Mouse (Mus musculus) cortical plate, adult 2 months (tissue): Measurements from ENCODE around the gene Atic. TPM values are rescaled to one million over a fixed set of nuclear protein-coding genes. Genes with fewer than 3 reads are reported as not detected.

Experiments
- H3K27ac ChIP-seq: fragments of 200-500 bp; 2 replicates; pipeline ENCODE4 v1.5.1; 2012; ENCODE audit warnings: low read length, control low read depth, inconsistent platforms; ENCODE audit not compliant: insufficient read depth
- H3K4me1 ChIP-seq: fragments of 200-500 bp; 2 replicates; pipeline ENCODE4 v1.6.1; 2011; ENCODE audit warnings: low read length; ENCODE audit not compliant: control insufficient read depth, insufficient read depth
- H3K4me3 ChIP-seq: fragments of 200-500 bp; 2 replicates; pipeline ENCODE4 v1.5.1; 2011; ENCODE audit warnings: mild to moderate bottlenecking, low read length, control low read depth; ENCODE audit not compliant: insufficient read depth
- CTCF ChIP-seq: fragments of 200-500 bp; IDR thresholded peaks from 2 replicates; pipeline ENCODE4 v1.5.1; 2011; ENCODE audit warnings: mild to moderate bottlenecking, control low read depth, low read length; ENCODE audit not compliant: insufficient read depth; ENCODE audit errors: extremely low read depth
- POLR2A ChIP-seq: fragments of 200-500 bp; IDR thresholded peaks from 2 replicates; pipeline ENCODE4 v1.6.1; 2011; ENCODE audit warnings: mild to moderate bottlenecking, low read length, control low read depth; ENCODE audit not compliant: insufficient read depth; ENCODE audit errors: extremely low read depth
- polyA plus RNA-seq: library from polyadenylated mRNA; depleted of rRNA; stranded (reverse); fragments of >200 nt; gene quantifications from 2 replicates; pipeline ENCODE4 v1.2.3, GENCODE M21; 2012; rRNA removed

Atic gene
- polyA plus RNA-seq, 1 experiment: 23.1 TPM

DNA sequence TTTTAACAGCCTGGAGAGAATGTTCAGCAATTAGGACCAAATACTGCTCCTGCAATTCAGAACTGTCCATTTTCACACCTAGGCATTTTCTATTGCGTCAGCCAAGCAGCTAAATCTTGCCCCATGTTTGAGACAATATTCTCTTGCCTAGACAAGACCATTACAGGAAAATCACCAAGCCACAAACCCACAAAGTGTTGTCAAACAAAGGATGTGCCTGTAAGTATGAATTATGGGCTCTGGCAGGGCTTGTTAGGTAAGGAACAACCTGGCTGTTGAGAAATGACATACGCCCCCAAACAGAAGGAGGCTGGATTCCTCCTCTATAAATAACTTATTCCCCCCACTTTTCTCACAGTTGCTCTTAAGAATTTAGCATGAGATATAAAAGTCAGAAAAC, 64.6 kb downstream of the Atic start:
- Histone ChIP-seq H3K27ac (no peak overlapping the region), H3K4me3 (no peak overlapping the region), H3K4me1 (no peaks in the 10 kb centered on the region)
- TF ChIP-seq POLR2A: no peak
- no peak for TF ChIP-seq CTCF

DNA sequence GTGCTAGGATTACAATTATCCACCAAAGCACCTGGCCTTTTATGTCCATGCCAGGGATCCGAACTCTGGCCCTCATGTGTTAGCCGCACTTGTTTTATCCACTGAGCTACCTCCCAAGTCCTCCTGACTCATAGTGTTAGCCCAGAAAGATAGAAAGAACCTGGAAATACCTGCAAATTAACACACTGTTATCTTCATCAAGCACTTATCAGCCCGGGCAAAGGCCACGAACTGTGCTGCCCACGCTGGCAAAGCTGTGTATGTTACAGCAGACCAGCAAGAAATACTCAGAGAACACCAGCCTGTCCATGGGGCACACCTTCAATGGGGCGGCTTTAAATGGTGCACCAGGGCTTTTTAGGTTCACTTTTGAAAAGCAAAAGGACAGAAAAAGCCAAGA, 66.7 kb downstream of the Atic start:
- TF ChIP-seq POLR2A (no peak), CTCF (no peak)
- no peaks in the 10 kb centered on the region for H3K4me1 ChIP-seq
- H3K4me3 ChIP-seq: no peak overlapping the region
- no peak overlapping the region for H3K27ac ChIP-seq

Other genes with a start within 250 kb of the Atic start
- gene Abca12, start 142.2 kb upstream of the Atic start, polyA plus RNA-seq: 0.04 and 0.06 TPM in 2 replicates
- 38.2 and 44.6 TPM in 2 replicates for gene Fn1, start 96.0 kb downstream of the Atic start, polyA plus RNA-seq